Mouse (Mus musculus): Measurements from ENCODE around the gene Eef1e1. TPM values are rescaled to one million over a fixed set of nuclear protein-coding genes. Genes with fewer than 3 reads are reported as not detected.

Gene Eef1e1
- 27.6 to 33.9 TPM (median 28.8 TPM) in 4 replicates for total RNA-seq (2023; ENCODE audit: inconsistent age)

GRCm38 (mm10) chr13:38658528-38659280 lies at the start of gene Eef1e1:
Eef1e1 (minus strand) TSS chr13:38659058.

GRCm38 (mm10) chr13:38634800-38635269 lies 24.0 kb downstream of the Eef1e1 start, which contains the start of gene Bloc1s5:
Bloc1s5 (minus strand) TSS chr13:38635109.

Other genes starting within 250 kb of the Eef1e1 start
- gene Txndc5, start 130.2 kb downstream of the Eef1e1 start, total RNA-seq (2023; ENCODE audit: inconsistent age), result 97.7 to 104 TPM (median 102 TPM) in 4 replicates
- gene Bloc1s5, start 23.9 kb downstream of the Eef1e1 start, total RNA-seq (2023; ENCODE audit: inconsistent age), result 4.5 to 7.1 TPM (median 5.7 TPM) in 4 replicates

Data from B cell, adult (primary cell).